Mouse (Mus musculus) mammary gland, adult 2 months (tissue): Measurements from ENCODE around the gene Atp4a. TPM values are rescaled to one million over a fixed set of nuclear protein-coding genes. Genes with fewer than 3 reads are reported as not detected.

Source experiments
- polyA plus RNA-seq: library from polyadenylated mRNA; depleted of rRNA; stranded (reverse); fragments of >200 nt; gene quantifications from 2 replicates; pipeline ENCODE4 v1.2.3, GENCODE M21; 2012; ENCODE audit warnings: low replicate concordance; rRNA removed

The Atp4a gene
- 0.05 and 0.70 TPM in 2 replicates for polyA plus RNA-seq

GRCm38 (mm10) chr7:30711942-30712341 lies at the start of gene Atp4a:
Gene Atp4a (plus strand): TSS chr7:30712209.

GRCm38 (mm10) chr7:30664529-30665200 lies 47.3 kb upstream of the Atp4a start, which contains the start of gene Haus5:
Gene Haus5 (minus strand): TSS chr7:30664994.

DNA sequence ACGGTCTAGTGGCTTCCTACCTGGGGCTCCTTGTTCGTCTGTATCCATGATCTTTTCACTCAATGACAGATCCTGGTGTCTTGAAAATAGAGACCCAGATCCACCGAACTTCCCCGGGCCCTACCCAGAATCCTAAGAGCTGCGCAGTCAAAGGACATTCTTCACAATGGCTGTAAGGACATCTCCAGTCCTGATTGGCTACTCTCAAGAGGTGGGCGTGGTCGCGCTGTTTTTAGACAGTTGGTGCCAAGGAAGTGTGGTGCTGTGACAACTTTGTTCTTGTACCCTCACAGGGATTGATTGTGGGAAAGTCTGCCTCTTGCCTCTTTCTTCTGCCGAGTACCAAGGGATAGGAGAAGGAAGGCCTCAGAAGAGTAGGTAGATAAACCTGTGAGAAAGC lies 40.5 kb upstream of the Atp4a start, which contains the start of gene Pmis2:
Pmis2 (minus strand) TSS at position 126 of the 400 bp plus-strand sequence.

DNA sequence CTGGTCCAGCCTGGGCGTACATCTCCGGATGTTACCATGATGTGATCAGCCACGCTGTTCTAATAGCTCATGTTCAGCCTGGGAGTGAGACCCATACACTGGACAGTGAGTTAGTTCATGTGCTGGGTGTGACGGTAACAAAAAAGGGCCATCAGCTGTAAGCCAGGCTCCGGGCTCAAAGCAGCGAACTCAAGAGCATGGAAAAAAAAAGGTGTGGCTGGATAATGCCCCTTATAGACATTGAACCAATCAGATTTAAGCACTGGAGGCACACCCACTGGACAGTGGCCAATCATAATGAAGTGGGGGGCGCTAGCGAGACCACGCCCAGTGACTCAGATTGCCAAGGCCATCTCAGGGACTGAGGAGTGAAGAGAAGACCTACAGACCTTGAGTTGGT lies 13.4 kb upstream of the Atp4a start, which contains the start of gene 2200002J24Rik:
2200002J24Rik (plus strand) TSS at position 338 of the 400 bp plus-strand sequence.

DNA sequence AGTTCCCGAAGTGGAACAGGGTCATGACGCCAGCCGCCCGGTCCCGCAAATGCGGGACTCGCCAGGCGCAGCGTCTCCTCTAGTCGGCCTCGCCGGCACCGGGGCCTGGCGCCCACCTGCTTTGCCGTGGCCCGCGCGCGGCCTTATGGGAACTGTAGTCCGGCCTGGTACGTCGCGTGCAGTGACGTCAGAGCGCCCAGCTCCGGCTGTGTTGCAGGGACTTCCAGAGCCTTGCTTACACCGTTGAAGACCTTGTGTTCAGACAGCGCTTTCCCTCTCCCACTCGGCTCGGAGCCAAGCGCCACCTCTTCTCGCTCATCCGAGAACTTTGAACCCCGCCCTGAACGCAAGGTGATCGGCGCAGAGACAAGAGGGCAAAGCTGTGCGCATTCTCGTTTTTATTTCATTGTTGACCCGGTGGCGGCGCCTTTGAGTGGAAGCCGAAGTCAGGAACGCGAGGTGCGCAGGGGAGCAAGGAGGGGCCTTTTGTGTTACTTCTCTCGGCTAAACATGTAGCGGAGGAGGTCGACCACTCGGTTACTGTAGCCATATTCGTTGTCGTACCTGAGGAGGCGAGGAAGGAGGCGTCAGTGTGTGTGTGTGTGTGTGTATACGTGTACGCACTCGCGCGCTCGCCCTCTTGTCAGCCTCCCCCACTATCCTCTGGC lies 17.5 kb downstream of the Atp4a start, which contains the start of gene Tmem147:
Tmem147 (minus strand) TSS at position 145 of the 668 bp plus-strand sequence.

DNA sequence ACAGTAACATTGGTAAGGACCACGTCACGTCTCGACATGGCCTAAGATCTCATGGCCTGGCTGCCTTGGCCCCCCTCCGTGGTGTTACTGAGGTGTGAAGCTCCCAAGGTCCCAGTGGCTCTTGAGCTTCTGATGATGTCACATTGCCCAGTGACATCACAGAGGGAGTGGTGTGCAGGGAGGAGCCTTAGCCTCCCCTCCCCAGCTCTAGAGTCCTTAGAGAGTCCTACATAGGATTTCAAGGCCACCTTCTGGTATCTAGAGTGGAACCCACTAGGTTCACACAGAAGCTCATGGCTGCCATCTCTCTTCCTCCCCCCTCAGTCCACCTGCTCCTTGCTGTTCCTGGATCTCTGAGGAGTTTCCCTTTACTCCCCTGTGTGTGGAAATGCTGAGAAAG lies 31.6 kb downstream of the Atp4a start, which contains the start of gene Gapdhs:
Gapdhs (minus strand) TSS at position 65 of the 400 bp plus-strand sequence.

GRCm38 (mm10) chr7:30751086-30751669 lies 39.2 kb downstream of the Atp4a start, which contains the start of gene Sbsn:
Gene Sbsn (plus strand): TSS chr7:30751471.

DNA sequence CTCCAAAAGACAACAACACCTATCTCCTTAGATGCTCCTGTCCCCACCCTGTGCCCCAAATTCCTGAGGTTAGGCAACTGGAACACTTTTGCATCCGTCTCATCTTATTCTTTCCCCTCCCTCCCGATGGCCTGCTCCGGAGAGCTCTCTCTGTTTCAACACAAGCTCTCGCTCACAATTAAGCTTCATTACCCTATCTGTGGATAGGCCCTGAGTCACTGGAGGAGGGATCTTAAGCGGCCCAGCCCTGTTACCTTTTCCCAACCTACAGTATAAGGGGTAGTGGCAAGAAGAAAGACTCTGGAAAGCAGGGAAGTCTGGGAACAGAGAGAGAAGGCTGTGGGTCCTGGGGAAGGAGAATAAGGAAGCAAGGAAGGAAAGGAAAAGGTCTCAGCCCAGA lies 51.4 kb downstream of the Atp4a start, which contains the start of gene Dmkn:
Dmkn (plus strand) TSS at position 301 of the 400 bp plus-strand sequence.

Other genes starting within 250 kb of the Atp4a start
- gene Prodh2, start 218.6 kb upstream of the Atp4a start, polyA plus RNA-seq: 1.4 TPM in 1 of 2 replicates, not detected in the other
- 10.7 and 22.5 TPM in 2 replicates for gene Arhgap33, start 177.1 kb upstream of the Atp4a start, polyA plus RNA-seq
- 49.5 and 798 TPM in 2 replicates for gene Hspb6, start 160.0 kb upstream of the Atp4a start, polyA plus RNA-seq
- 8.0 and 10.5 TPM in 2 replicates for gene Proser3, start 159.9 kb upstream of the Atp4a start, polyA plus RNA-seq
- gene Lin37, start 152.4 kb upstream of the Atp4a start, polyA plus RNA-seq: 36.9 and 40.0 TPM in 2 replicates
- gene U2af1l4, start 148.9 kb upstream of the Atp4a start, polyA plus RNA-seq: 58.9 and 66.3 TPM in 2 replicates
- 2.1 and 2.5 TPM in 2 replicates for gene Gm49396, start 148.9 kb upstream of the Atp4a start, polyA plus RNA-seq
- gene Psenen, start 148.6 kb upstream of the Atp4a start, polyA plus RNA-seq: 97.0 and 187 TPM in 2 replicates
- 9.9 and 16.6 TPM in 2 replicates for gene Igflr1, start 146.8 kb upstream of the Atp4a start, polyA plus RNA-seq
- gene Kmt2b, start 123.5 kb upstream of the Atp4a start, polyA plus RNA-seq: 63.8 and 73.1 TPM in 2 replicates
- gene Zbtb32, start 113.3 kb upstream of the Atp4a start, polyA plus RNA-seq: 4.8 and 7.8 TPM in 2 replicates
- 1.4 and 2.3 TPM in 2 replicates for gene Upk1a, start 99.4 kb upstream of the Atp4a start, polyA plus RNA-seq
- gene Cox6b1, start 86.1 kb upstream of the Atp4a start, polyA plus RNA-seq: 332 and 742 TPM in 2 replicates
- not detected in 2 replicates for gene Etv2, start 76.4 kb upstream of the Atp4a start, polyA plus RNA-seq
- gene Rbm42, start 61.9 kb upstream of the Atp4a start, polyA plus RNA-seq: 53.5 and 112 TPM in 2 replicates
- gene Haus5, start 47.2 kb upstream of the Atp4a start, polyA plus RNA-seq: 11.4 and 12.7 TPM in 2 replicates
- not detected in 2 replicates for gene Pmis2, start 40.6 kb upstream of the Atp4a start, polyA plus RNA-seq
- not detected in 2 replicates for gene 2200002J24Rik, start 13.3 kb upstream of the Atp4a start, polyA plus RNA-seq
- gene Tmem147, start 17.3 kb downstream of the Atp4a start, polyA plus RNA-seq: 183 and 405 TPM in 2 replicates
- gene Gapdhs, start 31.5 kb downstream of the Atp4a start, polyA plus RNA-seq: 0.09 and 0.10 TPM in 2 replicates
- gene Sbsn, start 39.3 kb downstream of the Atp4a start, polyA plus RNA-seq: 6.5 and 14.4 TPM in 2 replicates
- 5.2 and 132 TPM in 2 replicates for gene Dmkn, start 51.5 kb downstream of the Atp4a start, polyA plus RNA-seq
- 1.2 and 71.0 TPM in 2 replicates for gene Krtdap, start 75.7 kb downstream of the Atp4a start, polyA plus RNA-seq
- gene Ffar2, start 111.6 kb downstream of the Atp4a start, polyA plus RNA-seq: 44.2 and 53.7 TPM in 2 replicates
- gene Ffar3, start 144.0 kb downstream of the Atp4a start, polyA plus RNA-seq: 0.10 and 0.11 TPM in 2 replicates
- 5.8 and 8.9 TPM in 2 replicates for gene Ffar1, start 149.4 kb downstream of the Atp4a start, polyA plus RNA-seq
- 85.3 and 86.3 TPM in 2 replicates for gene Cd22, start 168.1 kb downstream of the Atp4a start, polyA plus RNA-seq
- gene Mag, start 202.7 kb downstream of the Atp4a start, polyA plus RNA-seq: 3.9 and 5.1 TPM in 2 replicates
- 6.9 and 22.7 TPM in 2 replicates for gene Hamp2, start 212.5 kb downstream of the Atp4a start, polyA plus RNA-seq
- gene Hamp, start 231.8 kb downstream of the Atp4a start, polyA plus RNA-seq: 1.9 and 22.9 TPM in 2 replicates
- gene Usf2, start 244.6 kb downstream of the Atp4a start, polyA plus RNA-seq: 122 and 253 TPM in 2 replicates